Mouse (Mus musculus) thymus, adult 18-20 months (tissue): ENCODE results near the gene Tmod4.

Experiments used
- DNase-seq, 2 experiments: peaks; one replicate each; pipeline ENCODE4 v3.0.0; 2022; ENCODE audit warnings: mixed read lengths in 2 of 2

The Tmod4 gene

DNA sequence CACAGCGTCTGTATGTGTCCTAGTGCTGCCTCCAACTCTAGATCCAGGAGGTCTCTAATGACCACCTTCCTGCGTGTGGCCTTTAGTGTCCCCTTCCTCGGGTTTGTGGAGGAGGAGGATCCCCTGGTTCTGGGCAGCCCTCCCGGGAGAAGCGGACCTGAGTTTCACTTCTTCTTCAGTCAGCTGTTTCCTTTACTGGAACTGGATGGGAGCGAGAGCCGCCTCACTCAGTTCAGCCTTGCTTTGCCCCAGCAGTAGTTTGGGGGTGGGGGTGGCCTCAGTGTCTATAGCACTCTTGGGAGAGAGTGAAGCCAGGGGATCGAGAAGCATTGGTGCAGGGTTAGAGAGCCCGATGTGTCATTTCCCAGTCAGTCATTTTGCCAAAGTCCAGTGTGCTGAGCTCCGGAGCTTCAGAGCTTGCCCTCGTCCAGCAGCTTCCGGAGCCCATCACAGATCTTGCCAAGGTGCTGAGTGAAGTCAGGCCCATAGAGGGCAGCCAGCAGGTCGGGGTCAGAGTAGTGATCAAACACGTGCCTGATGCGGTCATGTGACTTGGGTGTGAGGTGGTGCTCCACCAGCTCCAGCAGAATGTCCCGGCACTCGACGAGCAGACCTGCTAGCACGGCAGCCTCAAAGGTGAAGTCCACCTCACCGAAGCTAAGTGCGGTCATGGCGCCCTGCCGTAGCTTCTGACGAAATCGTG lies 15.5 kb downstream of the Tmod4 start:
- no peak for DNase-seq

DNA sequence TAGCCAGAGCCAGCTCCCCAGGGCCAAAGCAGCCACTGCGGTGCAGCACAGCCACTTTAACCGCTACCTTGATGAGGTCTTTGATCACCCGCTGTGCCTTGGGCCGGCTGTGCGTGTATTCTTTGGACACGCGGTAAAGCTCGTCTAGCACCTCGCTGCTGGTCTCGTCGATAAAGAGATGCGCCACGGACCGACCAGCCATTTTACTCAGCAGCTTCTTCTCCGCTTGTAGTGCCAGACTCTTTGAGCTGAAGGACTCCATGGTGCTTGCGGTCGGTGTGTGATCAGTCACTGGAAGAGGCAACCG lies 16.0 kb downstream of the Tmod4 start:
- DNase-seq: no peak

DNA sequence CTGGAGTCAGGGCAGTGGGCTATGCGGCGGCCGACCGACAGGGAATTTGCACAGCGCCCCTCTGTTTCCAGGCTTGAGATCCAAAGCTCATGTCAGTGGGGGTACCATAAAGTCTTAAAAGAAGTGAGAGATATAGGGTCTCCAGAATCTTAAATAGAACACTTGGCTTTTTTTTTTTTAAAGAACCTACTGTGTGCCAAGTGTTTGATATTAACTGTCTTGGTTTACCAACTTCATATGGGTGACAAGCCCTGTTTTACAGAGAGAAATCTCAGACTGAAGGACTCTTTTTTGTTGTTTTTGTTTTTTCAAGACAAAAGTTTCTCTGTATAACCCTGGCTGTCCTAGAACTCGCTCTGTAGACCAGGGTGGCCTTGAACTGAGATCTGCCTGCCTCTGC lies 16.5 kb downstream of the Tmod4 start:
- DNase-seq: no peak

DNA sequence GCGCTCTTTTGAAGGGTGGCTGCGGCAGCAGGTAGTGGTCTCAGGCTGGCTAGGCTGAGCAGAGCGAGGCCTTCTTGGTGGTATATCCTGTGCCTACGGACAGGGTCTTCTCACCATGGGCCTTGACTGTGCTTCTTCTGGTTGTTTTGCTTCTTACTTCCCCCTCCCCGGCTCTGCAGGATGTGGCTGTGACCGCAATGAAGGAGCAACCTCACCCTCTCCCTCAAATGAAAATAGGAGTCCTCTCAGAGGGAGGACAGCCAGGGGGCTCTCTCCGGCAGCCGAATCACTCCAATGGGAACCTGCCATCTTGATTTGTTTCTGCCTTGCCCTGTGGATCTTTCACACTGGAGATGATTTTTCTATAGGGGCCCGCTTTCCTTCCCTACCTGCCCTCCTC lies 17.2 kb downstream of the Tmod4 start:
- peak; percentile 68 to 85 for DNase-seq

DNA sequence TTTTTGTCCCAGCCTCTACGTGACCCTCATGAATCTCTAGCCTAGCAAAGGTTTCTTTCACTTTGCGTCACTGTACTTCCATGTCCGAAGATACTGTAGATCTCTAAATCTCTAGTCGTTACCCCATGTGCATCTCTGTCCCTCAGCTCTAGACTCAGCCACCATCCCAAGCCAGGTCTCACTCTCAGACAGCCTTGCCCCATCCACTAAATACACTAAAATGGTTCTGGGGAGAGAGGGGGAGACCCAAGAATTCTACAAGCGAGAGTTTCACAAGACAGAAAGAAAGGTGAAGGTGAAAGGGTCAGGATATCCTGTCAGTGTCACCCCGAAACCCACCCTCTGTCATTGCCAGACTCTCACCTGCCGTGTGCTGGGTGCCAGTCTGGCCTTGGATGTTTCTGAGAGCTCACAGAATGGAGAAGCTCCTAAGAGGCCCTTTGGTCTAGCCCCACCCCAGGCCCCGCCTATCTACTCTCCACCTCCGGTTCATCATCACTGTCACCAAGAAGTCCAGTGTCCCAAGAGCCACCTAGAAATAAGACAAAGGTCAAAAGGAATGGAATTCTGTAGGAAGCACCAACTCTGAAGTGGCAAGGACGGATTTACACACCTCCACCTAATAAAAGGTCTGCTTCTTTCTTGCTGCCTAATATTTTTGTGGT lies 17.8 kb downstream of the Tmod4 start, which contains the start of gene Tnfaip8l2:
Gene Tnfaip8l2 (minus strand): TSS at position 409 of the 665 bp plus-strand sequence.
- DNase-seq: peak in 1 of 2 experiments; percentile 60

DNA sequence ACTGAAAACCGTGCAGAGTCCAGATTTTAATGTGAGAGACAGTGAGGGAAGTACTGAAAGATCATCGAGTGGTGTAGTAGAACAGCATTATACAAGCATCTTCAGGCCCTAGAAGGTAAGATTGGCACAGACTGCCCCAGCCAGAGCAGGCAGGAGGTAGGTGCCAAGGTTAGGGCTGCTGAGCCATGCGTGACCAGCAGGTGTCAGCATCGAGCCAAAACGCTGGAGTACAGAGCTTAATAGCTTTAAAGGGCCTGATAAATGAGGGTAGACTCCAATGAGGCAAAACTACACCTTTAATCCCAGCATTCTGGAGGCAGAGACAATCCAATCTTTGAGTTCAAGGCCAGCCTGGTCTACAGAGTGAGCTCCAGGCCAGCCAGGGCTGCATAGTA lies 18.3 kb downstream of the Tmod4 start:
- DNase-seq: peak; percentile 66 to 76

DNA sequence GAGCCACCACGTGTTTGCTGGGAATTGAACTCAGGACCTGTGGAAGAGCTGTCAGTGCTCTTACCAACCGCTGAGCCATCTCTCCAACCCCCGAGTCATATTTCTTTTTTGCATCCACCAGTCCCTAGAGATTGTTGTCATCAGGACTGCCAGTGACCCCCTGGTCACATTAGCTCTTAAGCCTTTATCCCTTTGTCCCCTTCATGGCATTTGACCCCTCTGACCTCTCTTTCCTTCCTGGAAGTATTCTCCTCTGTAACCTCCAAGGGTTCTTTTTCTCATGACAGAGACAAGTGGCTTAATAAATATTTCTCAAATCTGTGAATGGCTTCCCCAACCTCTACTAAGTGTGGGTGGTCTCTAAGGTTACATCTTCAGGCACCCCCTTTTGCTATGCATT lies 23.6 kb downstream of the Tmod4 start:
- DNase-seq: no peak

DNA sequence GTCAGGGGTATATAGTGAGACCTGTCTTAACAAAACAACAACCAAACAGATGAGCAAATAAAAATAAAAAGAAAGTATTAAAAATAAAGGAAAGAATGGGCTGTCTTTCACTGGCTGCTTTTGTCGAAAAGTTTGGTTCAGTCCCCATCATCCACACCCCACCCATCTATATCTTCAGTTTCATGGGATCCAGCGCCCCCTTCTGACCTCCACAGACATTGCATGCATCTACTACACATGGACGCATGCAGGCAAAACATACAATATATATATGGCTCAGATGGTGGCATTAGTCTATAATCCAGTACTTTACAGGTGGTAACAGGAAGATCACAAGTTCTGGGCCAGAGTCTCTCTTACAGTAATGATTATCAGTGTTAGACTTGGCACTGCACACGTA lies 29.6 kb downstream of the Tmod4 start:
- DNase-seq: peak; percentile 30 to 43

DNA sequence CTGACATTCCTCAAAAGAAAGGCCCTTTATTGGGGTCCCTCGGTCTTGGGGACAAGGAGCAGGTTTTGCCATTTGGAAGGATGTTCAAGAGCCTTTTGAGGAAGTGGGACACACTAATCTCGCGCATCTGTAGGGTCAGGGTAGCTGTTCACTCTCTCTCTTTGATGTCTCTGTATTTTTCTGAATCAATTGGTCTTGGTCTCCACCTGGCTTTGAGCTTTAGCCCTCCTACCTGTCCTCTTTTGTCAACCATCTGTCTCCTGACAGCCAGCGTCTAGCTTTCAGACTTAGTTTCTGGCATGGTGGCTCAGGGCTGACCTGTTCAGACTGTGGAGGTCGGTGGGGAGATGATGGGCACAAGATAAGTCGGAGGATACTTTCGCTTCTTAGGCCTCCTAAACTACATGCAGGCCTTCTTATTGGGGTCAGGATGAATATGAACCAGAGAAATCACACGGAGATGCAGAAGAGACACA lies 35.3 kb downstream of the Tmod4 start:
- no peak for DNase-seq

DNA sequence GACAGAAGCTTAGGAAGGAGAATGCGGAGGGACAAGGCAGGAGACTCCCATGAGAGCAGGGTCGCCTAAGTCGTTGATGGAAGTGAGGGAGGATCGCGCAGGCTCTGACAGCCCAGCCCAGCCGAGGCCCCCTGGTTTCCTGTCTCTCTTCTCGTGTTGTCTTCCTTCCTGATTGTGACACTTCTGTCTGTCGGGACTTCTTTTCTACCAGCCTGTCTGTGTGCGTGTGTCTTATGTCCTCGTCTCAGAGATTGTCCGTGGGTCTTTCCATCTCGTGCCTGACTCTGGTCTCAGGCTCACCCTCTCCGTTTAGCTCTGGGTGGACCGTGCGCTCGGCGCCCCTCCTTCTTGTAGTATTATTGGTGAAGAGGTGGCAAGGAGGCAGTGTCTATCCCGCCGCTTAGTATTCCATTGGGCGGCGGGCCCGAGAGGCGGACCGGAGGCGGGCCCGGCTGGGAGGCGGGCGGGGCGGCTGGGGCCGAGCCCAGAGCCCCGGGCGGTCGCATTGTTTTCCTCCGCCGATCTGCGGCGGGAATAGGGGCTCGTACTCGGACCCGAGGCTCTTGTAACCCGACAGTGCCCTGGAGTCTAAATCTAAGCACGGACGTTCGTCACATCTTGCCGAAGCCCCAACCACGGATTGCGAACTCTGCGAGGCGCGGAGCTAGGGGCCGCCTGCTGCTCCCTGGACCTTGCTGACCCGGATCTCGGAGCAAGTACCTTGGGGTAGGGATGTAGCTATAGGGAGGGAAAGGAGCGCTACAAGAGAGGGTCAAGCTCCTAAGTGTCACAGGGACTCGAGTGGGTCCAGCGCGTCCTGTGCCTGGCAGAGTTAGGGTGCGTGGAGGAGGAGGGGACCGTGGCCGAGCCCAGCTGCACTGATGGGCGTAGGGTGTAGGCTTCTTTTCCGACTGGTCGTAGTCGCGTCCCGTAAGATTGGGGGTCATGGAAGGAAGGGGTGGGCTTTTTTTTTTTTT lies 36.0 kb downstream of the Tmod4 start, which contains the start of gene Sema6c:
Gene Sema6c (plus strand): TSS at position 471 of the 977 bp plus-strand sequence.
- peak; percentile 78 to 80 for DNase-seq

DNA sequence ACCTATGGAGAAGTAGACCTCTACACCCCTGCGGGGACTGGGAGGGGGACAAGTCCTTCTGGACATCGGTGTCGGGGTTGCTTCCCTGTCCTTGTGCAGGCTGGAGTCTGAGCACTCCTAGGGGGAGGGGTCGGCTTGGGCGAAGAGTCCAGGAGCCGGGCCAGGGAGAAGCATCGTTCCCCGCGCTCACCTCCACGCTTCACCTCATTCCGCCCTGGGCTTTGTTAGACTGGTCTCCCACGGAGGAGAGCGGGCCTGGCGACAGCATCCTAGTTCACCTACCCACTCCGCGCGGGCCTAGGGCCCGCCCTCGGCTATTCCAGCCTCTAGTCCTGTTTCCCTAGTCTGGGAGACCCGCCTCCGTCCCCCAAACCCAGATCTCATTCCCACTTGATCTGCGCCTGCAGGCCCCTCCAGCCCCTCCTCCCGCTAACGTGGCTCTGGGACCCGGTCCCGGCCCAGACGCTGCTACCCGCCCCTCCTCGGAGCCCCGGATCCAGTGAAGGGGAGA lies 36.8 kb downstream of the Tmod4 start:
- peak; percentile 12 to 20 for DNase-seq

DNA sequence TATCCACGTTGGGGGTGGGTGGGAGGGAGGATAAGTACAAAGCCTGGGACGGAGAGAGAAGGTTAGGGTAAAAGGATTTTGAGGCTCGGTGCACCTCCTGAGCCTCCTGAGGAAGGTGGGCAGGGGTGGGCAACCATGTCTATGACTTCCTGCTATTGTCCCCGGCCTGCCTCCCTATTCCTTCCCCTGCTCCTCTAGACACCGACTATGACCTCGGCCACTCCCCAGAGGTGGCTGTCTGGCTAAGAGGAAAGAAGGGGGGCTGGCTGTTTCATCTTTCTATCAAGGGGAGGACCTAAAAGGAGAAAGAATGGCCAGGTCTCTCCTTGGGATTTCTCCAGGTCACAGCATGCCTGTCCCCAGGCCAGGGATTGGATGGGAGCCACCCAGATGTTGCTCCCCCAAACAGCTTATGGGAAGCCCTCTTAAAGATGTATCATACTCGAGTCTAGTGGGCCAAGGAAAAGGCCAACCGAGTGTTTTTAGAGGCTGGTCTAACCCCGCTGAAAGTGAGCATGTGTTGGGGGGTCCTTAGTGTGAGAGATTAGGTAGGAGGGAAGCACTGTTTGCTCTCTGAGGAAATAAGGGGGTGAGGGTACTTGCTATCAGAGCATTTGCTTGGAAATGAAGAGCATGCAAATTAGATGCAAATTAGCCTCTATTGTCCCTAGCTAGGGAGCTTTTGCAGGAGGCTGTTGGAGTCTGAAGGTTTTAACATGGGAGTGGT lies 37.5 kb downstream of the Tmod4 start:
- no peak for DNase-seq

DNA sequence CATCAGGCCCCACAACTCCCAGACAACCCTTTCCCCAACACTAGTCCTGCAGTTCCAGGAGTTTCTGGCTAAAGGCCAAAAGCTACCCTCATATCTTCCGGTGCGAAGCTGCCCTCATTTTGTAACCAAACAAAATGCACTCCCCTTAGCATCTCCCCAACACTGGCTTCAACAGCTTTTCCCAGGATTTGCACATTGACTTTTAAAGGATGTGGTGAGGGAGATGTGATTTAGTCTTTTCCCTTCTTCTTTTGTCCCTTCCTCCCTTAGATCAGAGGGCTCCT lies 38.0 kb downstream of the Tmod4 start:
- DNase-seq: no peak

DNA sequence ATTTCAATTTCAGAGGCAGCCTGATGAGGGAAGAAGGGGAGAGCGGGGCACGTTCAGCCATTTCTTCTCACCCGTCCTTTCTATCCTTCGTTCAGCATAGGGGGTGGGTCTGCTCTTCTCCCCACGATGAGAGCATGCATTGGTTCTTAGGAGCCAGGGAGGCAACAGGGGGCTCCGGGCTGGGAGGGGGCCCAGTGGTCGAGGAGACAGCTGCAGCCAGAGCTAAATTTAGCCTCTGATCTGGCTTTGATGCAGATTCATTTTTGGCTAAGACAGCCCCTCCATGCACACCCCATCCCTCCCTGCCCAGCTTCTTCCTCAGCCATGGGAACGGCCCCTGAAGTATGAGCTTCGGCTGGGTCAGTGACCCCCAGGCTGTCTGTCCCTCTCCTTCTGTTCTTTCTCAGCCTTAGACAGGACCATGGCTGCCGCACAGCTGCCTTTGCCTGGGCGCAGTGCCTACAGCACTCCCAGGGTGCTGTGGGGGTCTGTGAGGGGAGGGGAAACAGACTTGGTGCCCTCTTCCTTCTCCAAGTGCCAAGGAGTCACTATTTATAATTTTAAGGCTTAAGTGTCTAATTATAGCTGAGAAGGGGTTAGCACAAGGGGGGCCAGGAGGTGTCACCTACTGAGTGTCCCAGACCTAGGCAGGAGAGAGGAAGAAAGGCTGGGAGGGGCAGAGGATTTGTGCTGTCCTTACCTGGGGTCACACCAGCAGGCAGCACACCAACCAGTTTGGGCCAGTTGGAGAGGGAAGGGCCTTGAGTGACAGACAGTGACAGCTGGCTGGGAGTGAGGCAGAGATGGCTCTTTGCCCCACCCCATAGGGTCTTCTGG lies 39.4 kb downstream of the Tmod4 start:
- DNase-seq: no peak

DNA sequence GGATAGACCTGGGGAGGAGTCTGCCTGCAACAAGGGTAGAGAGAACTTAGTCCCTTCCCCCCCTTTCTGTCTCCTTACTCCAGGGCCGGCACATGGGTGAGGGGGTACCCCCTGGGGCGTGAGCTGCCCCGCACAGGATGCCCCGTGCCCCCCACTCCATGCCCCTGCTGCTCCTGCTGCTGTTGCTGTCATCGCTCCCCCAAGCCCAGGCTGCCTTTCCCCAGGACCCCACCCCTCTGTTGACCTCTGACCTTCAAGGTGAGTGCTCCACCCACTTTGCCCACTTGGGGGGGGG lies 39.9 kb downstream of the Tmod4 start:
- DNase-seq: no peak

DNA sequence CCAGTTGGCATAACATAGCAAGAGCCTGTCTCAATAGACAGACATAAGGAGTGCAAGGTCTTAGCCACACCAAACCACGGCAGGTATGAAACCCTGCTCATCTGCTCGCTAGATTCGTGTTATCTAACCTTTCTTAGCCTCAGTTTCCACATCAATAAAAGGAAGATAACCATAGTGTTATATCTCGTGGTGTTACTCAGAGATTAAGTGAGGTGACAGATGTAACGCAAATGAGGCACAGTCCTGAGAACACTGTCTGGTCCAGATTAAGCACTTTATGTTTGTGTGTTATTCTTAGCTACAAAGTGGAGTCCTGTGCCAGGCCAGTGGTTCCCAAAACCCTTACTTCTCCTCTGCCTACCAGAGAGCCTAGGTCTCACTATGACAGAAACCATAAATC lies 40.6 kb downstream of the Tmod4 start:
- DNase-seq: no peak

DNA sequence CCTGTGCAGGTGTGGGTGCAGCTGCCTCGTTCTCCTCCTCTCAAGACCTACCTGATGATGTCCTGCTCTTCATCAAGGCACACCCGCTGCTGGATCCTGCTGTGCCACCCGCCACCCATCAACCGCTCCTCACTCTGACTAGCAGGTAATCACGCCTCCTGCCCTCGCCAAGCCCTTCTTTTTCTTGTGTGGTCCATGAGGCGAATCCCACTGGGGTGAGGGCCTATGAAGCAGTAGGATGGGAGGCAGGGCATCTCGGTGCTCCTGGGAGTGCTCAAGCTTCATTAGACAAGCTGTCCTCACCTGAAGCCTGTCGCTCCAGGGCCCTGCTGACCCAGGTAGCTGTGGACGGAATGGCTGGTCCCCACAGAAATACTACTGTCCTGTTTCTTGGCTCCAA lies 45.7 kb downstream of the Tmod4 start:
- DNase-seq: no peak

DNA sequence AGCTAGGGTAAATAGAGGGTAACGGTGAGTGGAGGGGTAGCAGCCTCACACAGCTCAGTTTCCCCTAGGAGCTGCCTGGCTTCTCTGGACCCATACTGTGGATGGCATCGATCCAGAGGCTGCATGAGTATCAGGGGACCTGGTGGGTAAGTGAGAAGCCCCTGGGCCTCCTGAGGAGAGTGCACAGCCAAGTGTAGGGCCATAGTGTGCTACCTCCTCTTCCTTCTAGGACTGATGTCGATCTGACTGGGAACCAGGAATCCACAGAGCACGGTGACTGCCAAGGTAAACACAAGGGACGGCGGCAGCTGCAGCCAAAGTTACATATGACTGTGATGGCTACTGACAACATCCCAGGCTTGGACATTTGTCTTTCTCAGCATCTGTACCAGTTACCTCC lies 46.8 kb downstream of the Tmod4 start:
- DNase-seq: no peak

DNA sequence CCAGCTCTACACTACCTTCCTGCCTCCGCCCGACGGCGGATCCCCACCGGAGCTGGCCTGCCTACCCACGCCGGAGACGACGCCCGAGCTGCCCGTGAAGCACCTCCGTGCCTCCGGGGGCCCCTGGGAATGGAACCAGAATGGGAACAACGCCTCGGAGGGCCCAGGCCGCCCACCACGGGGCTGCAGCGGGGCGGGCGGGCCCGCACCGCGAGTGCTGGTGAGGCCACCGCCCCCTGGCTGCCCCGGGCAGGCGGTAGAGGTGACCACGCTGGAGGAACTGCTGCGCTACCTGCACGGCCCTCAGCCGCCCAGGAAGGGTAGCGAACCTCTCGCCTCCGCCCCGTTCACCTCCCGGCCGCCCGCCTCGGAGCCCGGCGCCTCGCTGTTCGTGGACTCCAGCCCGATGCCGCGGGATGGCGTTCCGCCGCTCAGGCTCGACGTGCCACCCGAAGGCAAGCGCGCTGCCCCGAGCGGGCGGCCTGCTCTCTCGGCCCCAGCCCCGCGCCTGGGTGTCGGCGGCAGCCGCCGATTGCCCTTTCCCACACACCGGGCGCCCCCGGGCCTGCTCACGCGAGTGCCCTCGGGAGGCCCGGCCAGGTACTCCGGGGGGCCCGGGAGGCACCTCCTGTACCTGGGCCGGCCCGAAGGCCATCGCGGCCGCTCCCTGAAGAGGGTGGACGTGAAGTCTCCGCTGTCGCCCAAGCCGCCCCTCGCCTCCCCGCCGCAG lies 48.4 kb downstream of the Tmod4 start:
- DNase-seq: no peak

DNA sequence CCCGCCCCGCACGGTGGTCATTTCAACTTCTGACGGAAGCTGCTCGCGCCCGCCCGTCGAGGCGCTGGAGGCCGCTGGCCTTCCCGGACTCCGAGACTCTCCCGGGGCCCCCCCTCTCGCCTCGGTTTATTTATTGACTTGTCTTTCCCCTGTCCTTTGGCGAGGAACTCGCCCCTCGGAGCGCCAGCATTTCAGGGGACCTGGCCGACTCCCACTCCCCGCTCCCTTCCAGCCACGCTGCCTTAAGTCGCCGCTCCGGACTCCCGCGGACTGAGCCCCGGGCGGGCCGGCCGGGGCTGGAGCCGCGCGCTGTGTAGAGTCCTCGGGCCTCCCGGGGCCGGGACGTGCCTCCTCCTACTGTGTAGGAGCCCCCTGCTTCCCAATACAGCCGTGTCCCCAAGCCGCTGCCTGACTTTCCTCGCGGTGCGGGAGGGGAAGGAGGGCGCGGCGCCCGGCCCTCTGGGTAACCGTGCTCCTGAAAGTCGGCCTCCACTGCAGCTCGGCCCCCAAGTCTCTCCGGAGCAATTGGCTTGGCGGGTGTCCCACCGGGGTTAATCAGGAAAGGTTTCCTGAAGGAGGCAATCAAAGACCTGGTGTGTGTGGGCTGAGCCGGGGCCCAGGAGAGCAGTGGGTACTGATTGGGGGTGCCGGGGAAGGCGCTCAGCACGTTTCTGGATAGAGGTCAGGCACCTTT lies 49.1 kb downstream of the Tmod4 start:
- DNase-seq: no peak
